Mouse (Mus musculus): ENCODE measurements around the gene Mks1.
"Not testable (repeated sequence)": the region's sequence is repeated elsewhere in the genome, so short reads cannot be mapped to it uniquely, and the experiment has no call there.

The Mks1 gene

GRCm38 (mm10) chr11:87852690-87853596 lies at the start of gene Mks1:
Gene Mks1, plus strand, starts transcription at chr11:87853215.
- peak; percentile 79 for DNase-seq (ENCODE audit: low spot score)

GRCm38 (mm10) chr11:87805448-87805847 lies 47.6 kb upstream of the Mks1 start:
- no peak for DNase-seq (ENCODE audit: low spot score)

GRCm38 (mm10) chr11:87807433-87807832 lies 45.6 kb upstream of the Mks1 start:
- no peak for DNase-seq (ENCODE audit: low spot score)

- no peak for DNase-seq (ENCODE audit: low spot score)
These were observed 44.8 kb upstream of the Mks1 start for GRCm38 (mm10) chr11:87808236-87808635.

GRCm38 (mm10) chr11:87811396-87811795 lies 41.6 kb upstream of the Mks1 start:
- no peak for DNase-seq (ENCODE audit: low spot score)

- no peak for DNase-seq (ENCODE audit: low spot score)
These were observed 38.2 kb upstream of the Mks1 start for GRCm38 (mm10) chr11:87814831-87815230.

- DNase-seq (ENCODE audit: low spot score): peak; percentile 22
These were observed 36.1 kb upstream of the Mks1 start for GRCm38 (mm10) chr11:87816707-87817442.

GRCm38 (mm10) chr11:87817443-87817773 lies 35.6 kb upstream of the Mks1 start:
- DNase-seq (ENCODE audit: low spot score): no peak

GRCm38 (mm10) chr11:87821502-87821901 lies 31.5 kb upstream of the Mks1 start:
- no peak for DNase-seq (ENCODE audit: low spot score)

GRCm38 (mm10) chr11:87828239-87828900 lies 24.6 kb upstream of the Mks1 start, which contains the start of gene Lpo:
Gene Lpo, minus strand, starts transcription at chr11:87828289.
- no peak for DNase-seq (ENCODE audit: low spot score)

- no peak for DNase-seq (ENCODE audit: low spot score)
These were observed 12.3 kb upstream of the Mks1 start for GRCm38 (mm10) chr11:87840676-87841075.

GRCm38 (mm10) chr11:87841436-87841835 lies 11.6 kb upstream of the Mks1 start:
- no peak for DNase-seq (ENCODE audit: low spot score)

GRCm38 (mm10) chr11:87846968-87847600 lies 5.9 kb upstream of the Mks1 start:
- no peak for DNase-seq (ENCODE audit: low spot score)

- no peak for DNase-seq (ENCODE audit: low spot score)
These were observed 5.1 kb upstream of the Mks1 start for GRCm38 (mm10) chr11:87847884-87848283.

- DNase-seq (ENCODE audit: low spot score): no peak
These were observed 561 bp downstream of the Mks1 start for GRCm38 (mm10) chr11:87853597-87853954.

- DNase-seq (ENCODE audit: low spot score): no peak
These were observed 1.5 kb downstream of the Mks1 start for GRCm38 (mm10) chr11:87854550-87854949.

GRCm38 (mm10) chr11:87859273-87859672 lies 6.3 kb downstream of the Mks1 start:
- DNase-seq (ENCODE audit: low spot score): no peak

GRCm38 (mm10) chr11:87860426-87860825 lies 7.4 kb downstream of the Mks1 start:
- DNase-seq (ENCODE audit: low spot score): no peak

- DNase-seq (ENCODE audit: low spot score): no peak
These were observed 9.8 kb downstream of the Mks1 start for GRCm38 (mm10) chr11:87862805-87863204.

GRCm38 (mm10) chr11:87866891-87867290 lies 13.9 kb downstream of the Mks1 start:
- not testable (repeated sequence) for DNase-seq (ENCODE audit: low spot score)

GRCm38 (mm10) chr11:87870096-87870495 lies 17.1 kb downstream of the Mks1 start:
- no peak for DNase-seq (ENCODE audit: low spot score)

- DNase-seq (ENCODE audit: low spot score): no peak
These were observed 18.8 kb downstream of the Mks1 start for GRCm38 (mm10) chr11:87871766-87872165.
